Mouse (Mus musculus) kidney, postnatal 14 days (tissue): ENCODE results near the gene Vmp1.

Source experiments
- DNase-seq: peaks from one replicate; pipeline ENCODE4 v3.0.0; 2022; ENCODE audit warnings: mixed read lengths

The Vmp1 gene

GRCm38 (mm10) chr11:86671041-86671675 is 12.5 kb downstream of the Vmp1 start:
- no peak for DNase-seq

DNA sequence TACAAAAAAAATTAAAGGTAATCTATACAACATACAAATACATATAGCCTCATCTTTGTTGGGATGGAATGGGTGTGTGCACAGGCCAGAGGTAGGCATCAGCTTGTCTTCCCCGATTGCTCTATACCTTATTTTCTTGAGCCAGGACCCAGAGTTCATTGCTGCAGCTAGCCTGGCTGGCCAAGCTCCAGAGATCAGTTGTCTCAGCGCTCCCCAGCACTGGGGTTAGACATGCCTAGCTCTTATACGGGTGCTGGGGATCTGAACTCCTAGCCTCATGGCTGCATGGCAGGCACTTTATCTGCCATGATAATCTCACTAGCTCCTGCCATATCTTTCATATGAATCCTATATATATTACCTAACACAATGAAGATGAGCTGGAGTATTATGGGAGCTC is 15.5 kb downstream of the Vmp1 start:
- no peak for DNase-seq

DNA sequence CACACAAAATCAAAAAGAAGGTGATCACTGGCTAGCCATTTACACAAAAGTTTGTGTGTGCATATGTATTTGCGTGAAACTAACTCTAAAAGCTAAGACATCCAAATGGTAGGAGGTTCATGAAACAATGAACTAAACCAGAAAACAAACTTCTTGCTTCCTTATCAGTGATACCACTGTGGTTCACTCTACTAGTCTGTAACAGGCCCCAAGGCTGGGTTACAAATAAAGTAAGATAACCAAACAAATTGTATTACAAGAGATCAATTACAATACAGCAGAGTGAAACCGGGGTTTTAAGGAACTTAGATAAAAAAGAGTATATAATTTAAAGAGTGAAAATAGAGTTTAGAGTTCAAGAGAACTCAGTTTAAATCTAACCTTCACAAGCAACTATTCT is 16.1 kb downstream of the Vmp1 start:
- no peak for DNase-seq

- DNase-seq: no peak
Observed at GRCm38 (mm10) chr11:86664406-86664805, 19.2 kb downstream of the Vmp1 start.

GRCm38 (mm10) chr11:86663977-86664376 is 19.7 kb downstream of the Vmp1 start:
- no peak for DNase-seq

GRCm38 (mm10) chr11:86662986-86663895 is 20.4 kb downstream of the Vmp1 start:
- no peak for DNase-seq

- no peak for DNase-seq
Observed at GRCm38 (mm10) chr11:86657863-86658262, 25.8 kb downstream of the Vmp1 start.

DNA sequence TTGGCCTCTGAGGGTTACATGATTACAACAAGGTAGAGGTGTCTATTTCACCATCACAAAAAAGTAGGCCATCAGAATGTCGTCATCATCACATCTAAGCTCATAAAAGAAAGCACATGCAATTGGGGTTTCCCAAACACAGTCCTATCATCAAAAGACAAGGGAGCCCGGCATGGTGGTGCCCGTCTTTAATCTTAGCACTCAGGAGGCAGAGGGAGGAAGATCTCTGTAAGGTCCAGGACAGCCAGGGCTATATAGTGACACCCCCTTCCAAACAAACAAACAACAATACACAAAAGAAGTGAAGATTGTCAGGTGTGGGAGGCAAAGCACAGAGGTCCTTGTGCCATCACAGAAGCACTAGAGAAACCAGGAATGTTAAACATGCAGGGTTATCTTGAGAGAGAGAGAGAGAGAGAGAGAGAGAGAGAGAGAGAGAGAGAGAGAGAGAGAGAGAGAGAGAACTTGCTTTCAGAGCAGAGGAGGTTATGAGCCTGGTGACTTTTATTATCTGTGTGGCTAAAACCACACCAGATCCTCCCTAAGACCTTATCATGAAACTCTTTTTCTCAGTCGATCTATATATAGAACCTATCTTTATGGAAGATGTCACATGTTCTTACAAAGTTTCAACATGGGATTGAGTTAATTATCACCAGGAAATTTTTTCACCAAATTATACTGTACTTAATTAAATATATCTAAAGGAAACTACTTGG is 26.6 kb downstream of the Vmp1 start:
- DNase-seq: no peak

- DNase-seq: no peak
Observed at GRCm38 (mm10) chr11:86655671-86656070, 28.0 kb downstream of the Vmp1 start.

- DNase-seq: no peak
Observed at GRCm38 (mm10) chr11:86654096-86654495, 29.5 kb downstream of the Vmp1 start.

- DNase-seq: peak; percentile 71
Observed at GRCm38 (mm10) chr11:86653446-86653845, 30.2 kb downstream of the Vmp1 start.

DNA sequence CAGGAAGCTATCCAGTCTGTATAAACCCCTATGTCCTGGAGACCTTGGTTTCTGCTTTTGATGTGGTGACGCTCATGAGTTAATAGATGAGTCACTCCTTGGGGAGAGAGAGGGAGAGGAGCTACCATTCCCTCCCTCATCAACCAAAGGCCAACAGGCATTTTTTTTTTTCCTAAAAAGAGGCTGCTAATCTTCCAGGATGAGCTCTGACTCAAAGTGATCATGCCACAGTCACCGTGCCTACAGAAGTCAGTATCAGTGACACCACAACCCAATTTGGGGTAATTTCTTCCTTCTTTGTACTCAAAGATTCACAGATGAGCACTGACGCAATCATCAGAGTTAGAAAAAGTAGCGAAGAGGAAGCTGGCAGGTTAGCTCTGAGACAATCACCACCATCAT is 31.1 kb downstream of the Vmp1 start:
- DNase-seq: no peak

GRCm38 (mm10) chr11:86650676-86651075 is 33.0 kb downstream of the Vmp1 start:
- no peak for DNase-seq

DNA sequence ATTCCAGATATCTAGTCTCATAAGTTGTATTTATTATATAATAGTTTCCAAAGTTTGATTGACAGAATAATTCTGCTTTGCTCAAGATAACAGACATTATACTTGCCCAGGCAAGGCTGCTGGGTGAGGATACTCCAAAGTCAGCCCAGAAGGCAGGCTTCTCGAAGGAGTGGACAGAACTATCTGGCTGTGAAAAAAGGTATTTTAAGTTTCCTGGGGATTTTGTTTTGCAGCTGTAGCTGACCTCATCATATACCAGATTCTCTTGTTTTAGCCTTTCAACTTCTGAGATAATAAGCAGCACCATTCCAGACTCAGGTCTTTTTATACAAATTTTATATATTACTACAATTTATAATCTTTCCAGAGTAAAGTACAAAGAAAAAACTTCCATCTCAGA is 34.1 kb downstream of the Vmp1 start:
- DNase-seq: no peak

DNA sequence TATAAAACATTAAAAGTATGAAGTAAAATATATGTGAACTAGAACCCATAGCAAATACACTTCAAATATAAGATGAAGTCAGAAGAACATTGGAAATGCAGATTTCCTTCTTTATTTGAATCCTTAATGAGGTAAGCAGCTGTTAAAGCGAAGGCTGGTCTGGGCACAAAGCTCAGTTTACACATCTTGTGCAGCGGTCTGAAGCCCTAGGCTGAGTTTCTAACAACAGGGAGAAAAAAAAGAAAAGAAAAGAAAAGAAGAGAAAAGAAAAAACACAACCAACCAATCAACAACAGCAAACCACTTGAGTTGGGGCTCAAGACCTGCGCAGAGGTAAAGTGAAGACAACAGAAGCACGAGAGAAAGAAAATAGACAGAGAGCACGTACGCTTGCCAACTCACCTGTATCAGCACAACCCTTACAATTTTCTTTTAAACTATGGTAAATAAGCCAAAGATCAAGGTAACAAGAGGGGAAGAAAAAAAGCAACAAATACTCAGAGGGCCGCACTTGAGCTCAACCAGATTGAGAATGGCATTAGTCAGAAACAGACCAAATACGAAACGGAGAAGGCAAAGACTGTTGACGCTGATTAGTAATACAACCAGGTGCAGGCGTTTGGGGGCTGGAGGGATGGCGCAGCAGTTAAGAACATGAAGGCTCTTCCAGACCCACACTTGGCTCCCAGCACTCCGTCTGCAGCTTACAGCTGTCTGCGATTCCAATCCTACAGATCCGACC is 35.8 kb downstream of the Vmp1 start:
- no peak for DNase-seq

GRCm38 (mm10) chr11:86646885-86647459 is 36.7 kb downstream of the Vmp1 start:
- DNase-seq: no peak

DNA sequence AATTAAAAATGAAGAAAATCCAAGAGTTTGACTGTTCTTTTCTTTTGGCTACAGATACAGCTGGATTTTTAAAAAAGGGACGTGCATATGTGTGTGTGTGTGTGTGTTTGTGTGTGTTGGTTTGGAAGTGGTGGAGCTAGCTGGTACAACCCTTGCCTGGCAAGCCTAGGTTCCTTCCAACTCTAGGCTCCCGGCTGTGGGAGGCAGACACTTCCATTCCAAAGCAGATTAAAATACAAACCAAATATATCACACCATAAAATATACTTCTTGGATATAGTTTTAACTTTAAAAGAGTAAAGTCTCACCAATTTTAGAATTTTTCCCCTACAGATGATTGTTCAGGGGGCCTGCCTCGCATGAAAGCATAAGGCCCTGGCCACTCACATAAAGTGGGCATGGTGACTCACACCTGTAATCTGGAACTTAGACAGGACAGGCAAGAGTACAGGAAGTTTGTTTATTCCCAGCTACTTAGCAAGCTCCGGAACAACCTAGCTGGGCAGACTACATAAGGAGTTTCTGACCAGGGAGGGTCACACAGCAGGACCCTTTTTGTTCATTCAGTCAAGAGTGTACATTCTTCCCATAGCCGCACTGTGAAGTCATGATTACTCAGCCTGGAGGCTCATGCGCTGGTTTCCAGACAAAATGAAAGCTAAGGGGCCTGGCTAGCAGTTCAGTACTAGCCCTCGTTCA is 37.4 kb downstream of the Vmp1 start:
- no peak for DNase-seq

DNA sequence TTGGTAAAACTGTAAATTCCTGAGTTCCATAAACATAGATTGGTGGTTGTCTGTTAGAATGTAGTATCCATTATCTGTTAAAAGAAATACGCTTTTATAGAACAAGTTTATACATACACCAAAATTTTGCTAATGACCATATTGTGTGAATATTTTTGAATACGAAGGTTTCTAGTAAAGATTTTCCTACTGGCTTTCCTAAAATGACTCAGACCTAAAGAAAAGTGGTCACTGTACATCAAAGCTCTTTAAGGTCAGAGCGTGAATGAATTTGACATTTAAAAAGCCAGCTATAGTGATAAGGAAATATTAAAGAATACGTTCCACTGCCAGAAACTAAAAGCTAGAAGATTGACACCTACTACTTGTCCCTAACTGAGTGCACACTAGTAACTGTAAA is 39.1 kb downstream of the Vmp1 start:
- DNase-seq: no peak

DNA sequence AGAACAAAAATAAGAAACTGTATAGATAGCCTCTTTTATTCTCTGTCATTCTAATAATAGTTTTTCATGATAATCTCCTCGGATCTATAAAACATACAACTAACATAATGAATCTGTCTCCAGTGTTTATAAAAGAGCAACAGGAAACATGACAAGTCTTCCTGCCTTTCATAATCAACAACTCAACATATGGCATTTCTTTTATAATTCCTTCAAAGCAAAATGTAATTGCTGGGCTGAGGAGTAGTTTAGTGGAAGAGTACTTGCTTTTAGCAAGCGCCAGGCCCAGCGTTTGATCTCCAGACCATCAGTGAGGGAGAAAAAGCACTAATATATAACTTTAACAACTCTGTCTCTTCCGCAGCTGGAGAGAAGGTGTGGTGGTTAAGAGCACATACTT is 41.9 kb downstream of the Vmp1 start:
- DNase-seq: no peak

GRCm38 (mm10) chr11:86637697-86638096 is 45.9 kb downstream of the Vmp1 start:
- no peak for DNase-seq

- DNase-seq: no peak
Observed at GRCm38 (mm10) chr11:86634396-86634795, 49.2 kb downstream of the Vmp1 start.

DNA sequence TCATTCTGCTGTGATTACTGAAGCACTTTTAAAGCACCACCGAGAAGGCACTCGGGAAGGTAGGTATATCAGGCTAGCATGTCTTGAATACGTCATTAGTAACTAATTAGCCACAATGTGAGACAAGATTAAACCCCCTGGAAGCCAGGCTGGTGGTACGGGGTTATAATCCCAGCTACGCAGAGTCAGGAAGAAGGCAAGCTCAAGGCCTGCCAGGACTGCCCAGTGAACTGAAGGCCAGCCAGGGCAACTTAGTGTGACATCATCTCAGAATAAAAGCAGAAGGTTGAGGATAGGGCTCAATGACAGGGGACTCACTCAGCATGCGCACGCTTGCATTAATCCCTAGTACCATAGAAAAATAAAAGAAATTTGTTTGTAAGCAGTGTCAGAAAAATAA is 53.7 kb downstream of the Vmp1 start:
- DNase-seq: no peak
